Mouse (Mus musculus) layer of hippocampus, adult 11-12 months (tissue): ENCODE measurements around the gene Gm16253.

ENCODE experiments used
- DNase-seq: peaks from one replicate; pipeline ENCODE4 v3.0.0; 2022; ENCODE audit warnings: low spot score

Gm16253 gene

GRCm38 (mm10) chr3:96573611-96574511, 2.9 kb upstream of the Gm16253 start:
- no peak for DNase-seq

- no peak for DNase-seq
These were observed 1.4 kb upstream of the Gm16253 start for GRCm38 (mm10) chr3:96575272-96575984.

GRCm38 (mm10) chr3:96576005-96576658, 652 bp upstream of the Gm16253 start:
- no peak for DNase-seq

- no peak for DNase-seq
These were observed 782 bp downstream of the Gm16253 start for GRCm38 (mm10) chr3:96577566-96577965.

- DNase-seq = no peak
These were observed 1.9 kb downstream of the Gm16253 start for GRCm38 (mm10) chr3:96578561-96579238.

- DNase-seq = no peak
These were observed 2.5 kb downstream of the Gm16253 start for GRCm38 (mm10) chr3:96579239-96579750.

- peak; percentile 95 for DNase-seq
These were observed 3.2 kb downstream of the Gm16253 start for GRCm38 (mm10) chr3:96579885-96580454.

GRCm38 (mm10) chr3:96581141-96581540, 4.4 kb downstream of the Gm16253 start:
- DNase-seq = no peak

GRCm38 (mm10) chr3:96581771-96582515, 5.2 kb downstream of the Gm16253 start:
- DNase-seq = no peak

- DNase-seq = no peak
These were observed 6.6 kb downstream of the Gm16253 start for GRCm38 (mm10) chr3:96583386-96583785.

- DNase-seq = no peak
These were observed 13.9 kb downstream of the Gm16253 start for GRCm38 (mm10) chr3:96590657-96591056.

GRCm38 (mm10) chr3:96593374-96593773, 16.6 kb downstream of the Gm16253 start:
- no peak for DNase-seq

- DNase-seq = peak; percentile 94
These were observed 17.2 kb downstream of the Gm16253 start, which contains the start of gene Polr3gl for GRCm38 (mm10) chr3:96593790-96594560. Gene Polr3gl (minus strand): TSS chr3:96594181.

- no peak for DNase-seq
These were observed 18.1 kb downstream of the Gm16253 start for GRCm38 (mm10) chr3:96594851-96595250.

- no peak for DNase-seq
These were observed 18.9 kb downstream of the Gm16253 start for GRCm38 (mm10) chr3:96595661-96596060.

- peak; percentile 79 for DNase-seq
These were observed 19.5 kb downstream of the Gm16253 start, which contains the start of gene Ankrd34a for GRCm38 (mm10) chr3:96596228-96596707. Gene Ankrd34a (plus strand): TSS chr3:96596636.

- DNase-seq = no peak
These were observed 20.1 kb downstream of the Gm16253 start for GRCm38 (mm10) chr3:96596855-96597254.

- DNase-seq = peak; percentile 57
These were observed 20.7 kb downstream of the Gm16253 start for GRCm38 (mm10) chr3:96597435-96597891.
